Mouse (Mus musculus) liver, embryonic 15.5 days (tissue): ENCODE results near the gene Gm13762. TPM values are rescaled to one million over a fixed set of nuclear protein-coding genes. Genes with fewer than 3 reads are reported as not detected.
"Not testable (repeated sequence)": the region's sequence is repeated elsewhere in the genome, so short reads cannot be mapped to it uniquely, and the experiment has no call there.

Experiments
- ATAC-seq: fragments of 200-750 bp; cut with Nextera tagmentation; 2 replicates; pipeline ENCODE4 v1.8.0; 2017; ENCODE audit warnings: moderate number of reproducible peaks, mild to moderate bottlenecking, moderate library complexity; ENCODE audit not compliant: insufficient read depth
- H3K27ac ChIP-seq: fragments of 300-500 bp; sonication (generic); replicated peaks from 2 replicates; pipeline ENCODE4 v1.5.1; 2015; ENCODE audit warnings: mild to moderate bottlenecking, inconsistent platforms
- H3K27me3 ChIP-seq: fragments of 300-500 bp; sonication (generic); 2 replicates; pipeline ENCODE4 v1.6.1; 2015; ENCODE audit warnings: mild to moderate bottlenecking, inconsistent platforms
- H3K36me3 ChIP-seq: fragments of 300-500 bp; sonication (generic); replicated peaks from 2 replicates; pipeline ENCODE4 v1.6.1; 2015; ENCODE audit warnings: moderate library complexity, mild to moderate bottlenecking, inconsistent platforms
- H3K4me1 ChIP-seq: fragments of 300-500 bp; sonication (generic); replicated peaks from 2 replicates; pipeline ENCODE4 v1.6.1; 2015; ENCODE audit warnings: inconsistent platforms
- H3K4me2 ChIP-seq: fragments of 300-500 bp; sonication (generic); 2 replicates; pipeline ENCODE4 v1.6.1; 2015; ENCODE audit warnings: moderate library complexity, mild to moderate bottlenecking, inconsistent platforms
- H3K4me3 ChIP-seq: fragments of 300-500 bp; sonication (generic); replicated peaks from 2 replicates; pipeline ENCODE4 v1.5.1; 2015; ENCODE audit warnings: mild to moderate bottlenecking, inconsistent platforms
- H3K9ac ChIP-seq: fragments of 300-500 bp; sonication (generic); 2 replicates; pipeline ENCODE4 v1.6.1; 2015; ENCODE audit warnings: moderate library complexity, mild to moderate bottlenecking, inconsistent platforms
- H3K9me3 ChIP-seq: fragments of 300-500 bp; sonication (generic); replicated peaks from 2 replicates; pipeline ENCODE4 v1.6.1; 2016; ENCODE audit warnings: inconsistent platforms
- WGBS: fragments of 180-500 bp; shearing (Covaris S2); methylation state at CpG from one replicate; pipeline ENCODE4 v1.1.7; 2015; ENCODE audit warnings: mixed read lengths; ENCODE audit not compliant: insufficient replicate concordance; 5-methylcytosine and 5-hydroxymethylcytosine counted together
- polyA plus RNA-seq: library from polyadenylated mRNA; unstranded; fragments of >200 nt; fragmentation: Nextera tagmentation; extraction: Ambion mirVana; gene quantifications from 2 replicates; pipeline ENCODE4 v1.2.1, GENCODE M21; 2015

Gene Gm13762
- not detected in 2 replicates for polyA plus RNA-seq

- Histone ChIP-seq H3K9me3 (no peaks in the 10 kb centered on the region), H3K4me3 (no peak within 1 kb of the TSS), H3K4me1 (no peaks in the 10 kb centered on the region), H3K36me3 (no peaks in the 10 kb centered on the region), H3K27me3 (no peaks in the 10 kb centered on the region), H3K9ac (no peak within 1 kb of the TSS), H3K4me2 (no peak within 1 kb of the TSS), H3K27ac (no peak within 1 kb of the TSS)
- no peak for ATAC-seq
- 46% methylated on average over 1 of the region's 1 CpGs for WGBS
These were observed at the start of gene Gm13762 for GRCm38 (mm10) chr2:88980181-88980580. Gene Gm13762, minus strand, starts transcription at chr2:88980281.

GRCm38 (mm10) chr2:89021436-89021835 lies 41.4 kb upstream of the Gm13762 start:
- not testable (repeated sequence) for H3K9ac ChIP-seq, H3K4me1 ChIP-seq, H3K9me3 ChIP-seq, H3K4me3 ChIP-seq, H3K4me2 ChIP-seq, ATAC-seq, H3K27ac ChIP-seq, H3K27me3 ChIP-seq, H3K36me3 ChIP-seq
- 46% methylated on average over 3 of the region's 3 CpGs for WGBS

GRCm38 (mm10) chr2:89018240-89018639 lies 38.2 kb upstream of the Gm13762 start, which contains the start of gene Olfr1216:
Gene Olfr1216, minus strand, starts transcription at chr2:89018340.
- 49% methylated on average over 1 of the region's 1 CpGs for WGBS

GRCm38 (mm10) chr2:89006873-89007272 lies 26.8 kb upstream of the Gm13762 start, which contains the start of gene Olfr1215:
Gene Olfr1215, minus strand, starts transcription at chr2:89006973.
- Histone ChIP-seq H3K4me3 (no peak within 1 kb of the TSS), H3K27me3 (no peaks in the 10 kb centered on the region), H3K4me1 (no peaks in the 10 kb centered on the region), H3K36me3 (no peaks in the 10 kb centered on the region), H3K9me3 (no peaks in the 10 kb centered on the region), H3K4me2 (no peak within 1 kb of the TSS), H3K27ac (no peak within 1 kb of the TSS), H3K9ac (no peak within 1 kb of the TSS)
- 40% methylated on average over 2 of the region's 2 CpGs for WGBS
- no peak for ATAC-seq

More at GRCm38 (mm10) chr2:89018240-89018639, 38.2 kb upstream of the Gm13762 start, which contains the start of gene Olfr1216:
- H3K4me2 ChIP-seq = no peak within 1 kb of the TSS
- no peak within 1 kb of the TSS for H3K27ac ChIP-seq
- ATAC-seq = no peak
- no peak within 1 kb of the TSS for H3K9ac ChIP-seq
- H3K4me3 ChIP-seq = no peak within 1 kb of the TSS
- H3K27me3 ChIP-seq = no peaks in the 10 kb centered on the region
- H3K9me3 ChIP-seq = no peaks in the 10 kb centered on the region
- no peaks in the 10 kb centered on the region for H3K36me3 ChIP-seq
- no peaks in the 10 kb centered on the region for H3K4me1 ChIP-seq

GRCm38 (mm10) chr2:88992553-88992952 lies 12.5 kb upstream of the Gm13762 start, which contains the start of gene Olfr1214:
Gene Olfr1214, minus strand, starts transcription at chr2:88992653.
- H3K4me2 ChIP-seq = no peak within 1 kb of the TSS
- no peak within 1 kb of the TSS for H3K9ac ChIP-seq
- H3K9me3 ChIP-seq = no peaks in the 10 kb centered on the region
- no peak for ATAC-seq
- H3K27me3 ChIP-seq = no peaks in the 10 kb centered on the region
- no peaks in the 10 kb centered on the region for H3K36me3 ChIP-seq
- no peaks in the 10 kb centered on the region for H3K4me1 ChIP-seq
- no peak within 1 kb of the TSS for H3K4me3 ChIP-seq
- H3K27ac ChIP-seq = no peak within 1 kb of the TSS
- 64% methylated on average over 1 of the region's 1 CpGs for WGBS

GRCm38 (mm10) chr2:88953669-88954068 lies 26.4 kb downstream of the Gm13762 start, which contains the start of gene Olfr1212:
Gene Olfr1212, plus strand, starts transcription at chr2:88953969.
- H3K9ac ChIP-seq = no peak within 1 kb of the TSS
- H3K4me3 ChIP-seq = no peak within 1 kb of the TSS
- no peaks in the 10 kb centered on the region for H3K36me3 ChIP-seq
- H3K9me3 ChIP-seq = no peaks in the 10 kb centered on the region
- no peaks in the 10 kb centered on the region for H3K27me3 ChIP-seq
- no peak within 1 kb of the TSS for H3K27ac ChIP-seq
- no peak for ATAC-seq
- no peaks in the 10 kb centered on the region for H3K4me1 ChIP-seq
- H3K4me2 ChIP-seq = no peak within 1 kb of the TSS

GRCm38 (mm10) chr2:88938011-88938410 lies 42.1 kb downstream of the Gm13762 start, which contains the start of gene Olfr1211:
Gene Olfr1211, minus strand, starts transcription at chr2:88938111.
- Histone ChIP-seq H3K4me3 (no peak within 1 kb of the TSS), H3K4me2 (no peak within 1 kb of the TSS), H3K27me3 (no peaks in the 10 kb centered on the region), H3K9ac (no peak within 1 kb of the TSS), H3K9me3 (no peaks in the 10 kb centered on the region), H3K36me3 (no peaks in the 10 kb centered on the region), H3K27ac (no peak within 1 kb of the TSS), H3K4me1 (no peaks in the 10 kb centered on the region)
- 65% methylated on average over 1 of the region's 1 CpGs for WGBS
- no peak for ATAC-seq

Other genes starting within 250 kb of the Gm13762 start
- not detected in 2 replicates for gene Olfr1197, start 247.9 kb downstream of the Gm13762 start, polyA plus RNA-seq
- not detected in 2 replicates for gene Olfr1198, start 228.9 kb downstream of the Gm13762 start, polyA plus RNA-seq
- not detected in 2 replicates for gene Olfr1199, start 219.8 kb downstream of the Gm13762 start, polyA plus RNA-seq
- gene Olfr1200, start 209.8 kb downstream of the Gm13762 start, polyA plus RNA-seq = not detected in 2 replicates
- not detected in 2 replicates for gene Olfr1201, start 187.2 kb downstream of the Gm13762 start, polyA plus RNA-seq
- gene Olfr1202, start 165.8 kb downstream of the Gm13762 start, polyA plus RNA-seq = not detected in 2 replicates
- gene Olfr1205, start 150.5 kb downstream of the Gm13762 start, polyA plus RNA-seq = not detected in 2 replicates
- gene Olfr1204, start 131.0 kb downstream of the Gm13762 start, polyA plus RNA-seq = not detected in 2 replicates
- not detected in 2 replicates for gene Olfr1206, start 117.0 kb downstream of the Gm13762 start, polyA plus RNA-seq
- gene Olfr1208, start 78.0 kb downstream of the Gm13762 start, polyA plus RNA-seq = not detected in 2 replicates
- gene Olfr1209, start 65.1 kb downstream of the Gm13762 start, polyA plus RNA-seq = not detected in 2 replicates
- not detected in 2 replicates for gene Olfr1211, start 42.2 kb downstream of the Gm13762 start, polyA plus RNA-seq
- not detected in 2 replicates for gene Olfr1212, start 26.3 kb downstream of the Gm13762 start, polyA plus RNA-seq
- gene Olfr1214, start 12.4 kb upstream of the Gm13762 start, polyA plus RNA-seq = not detected in 2 replicates
- not detected in 2 replicates for gene Olfr1215, start 26.7 kb upstream of the Gm13762 start, polyA plus RNA-seq
- not detected in 2 replicates for gene Olfr1216, start 38.1 kb upstream of the Gm13762 start, polyA plus RNA-seq
- gene Olfr1217, start 51.8 kb upstream of the Gm13762 start, polyA plus RNA-seq = not detected in 2 replicates
- gene Olfr1218, start 80.9 kb upstream of the Gm13762 start, polyA plus RNA-seq = not detected in 2 replicates
- gene Olfr1219, start 103.2 kb upstream of the Gm13762 start, polyA plus RNA-seq = not detected in 2 replicates
- not detected in 2 replicates for gene Olfr1220, start 126.6 kb upstream of the Gm13762 start, polyA plus RNA-seq
- not detected in 2 replicates for gene Olfr1221, start 137.0 kb upstream of the Gm13762 start, polyA plus RNA-seq
- gene Olfr1222, start 152.8 kb upstream of the Gm13762 start, polyA plus RNA-seq = not detected in 2 replicates
- gene Olfr1223, start 171.3 kb upstream of the Gm13762 start, polyA plus RNA-seq = not detected in 2 replicates
- gene Olfr1224-ps1, start 183.8 kb upstream of the Gm13762 start, polyA plus RNA-seq = not detected in 2 replicates
- not detected in 2 replicates for gene Olfr1225, start 194.4 kb upstream of the Gm13762 start, polyA plus RNA-seq
- gene Olfr1226, start 219.8 kb upstream of the Gm13762 start, polyA plus RNA-seq = not detected in 2 replicates